Mouse (Mus musculus) E14TG2a.4 (cell line): ENCODE results near the gene Gm1043.

Experiments used
- CTCF ChIP-seq: conservative IDR thresholded peaks from 2 replicates; pipeline ENCODE4 v1.5.1; 2014; ENCODE audit warnings: low read length
- POU5F1 ChIP-seq: IDR thresholded peaks from 2 replicates; pipeline ENCODE4 v1.6.1; 2014; ENCODE audit warnings: low read length, borderline replicate concordance

GRCm38 (mm10) chr5:37222316-37222715 lies 137.1 kb downstream of the Gm1043 start:
- TF ChIP-seq CTCF (no peak), POU5F1 (no peak)
